Mouse (Mus musculus): ENCODE measurements around the gene Hrh1.

The Hrh1 gene

GRCm38 (mm10) chr6:114406634-114407033 is 8.9 kb downstream of the Hrh1 start:
- DNase-seq (ENCODE audit: low spot score in 2 of 2) = no peak

GRCm38 (mm10) chr6:114407049-114407448 is 9.3 kb downstream of the Hrh1 start:
- DNase-seq (ENCODE audit: low spot score in 2 of 2) = no peak

GRCm38 (mm10) chr6:114408278-114408677 is 10.5 kb downstream of the Hrh1 start:
- no peak for DNase-seq (ENCODE audit: low spot score in 2 of 2)

- DNase-seq (ENCODE audit: low spot score in 2 of 2) = no peak
Measured at GRCm38 (mm10) chr6:114411913-114412312, 14.2 kb downstream of the Hrh1 start.

GRCm38 (mm10) chr6:114414510-114414909 is 16.8 kb downstream of the Hrh1 start:
- no peak for DNase-seq (ENCODE audit: low spot score in 2 of 2)

- no peak for DNase-seq (ENCODE audit: low spot score in 2 of 2)
Measured at GRCm38 (mm10) chr6:114418037-114418436, 20.3 kb downstream of the Hrh1 start.

- DNase-seq (ENCODE audit: low spot score in 2 of 2) = no peak
Measured at GRCm38 (mm10) chr6:114421061-114421460, 23.3 kb downstream of the Hrh1 start.

GRCm38 (mm10) chr6:114423051-114423676 is 25.4 kb downstream of the Hrh1 start:
- DNase-seq (ENCODE audit: low spot score in 2 of 2) = no peak

GRCm38 (mm10) chr6:114425343-114425742 is 27.6 kb downstream of the Hrh1 start:
- DNase-seq (ENCODE audit: low spot score in 2 of 2) = no peak

- DNase-seq (ENCODE audit: low spot score in 2 of 2) = no peak
Measured at GRCm38 (mm10) chr6:114427641-114428040, 29.9 kb downstream of the Hrh1 start.

GRCm38 (mm10) chr6:114428831-114429230 is 31.1 kb downstream of the Hrh1 start:
- DNase-seq (ENCODE audit: low spot score in 2 of 2) = no peak

GRCm38 (mm10) chr6:114432591-114432990 is 34.9 kb downstream of the Hrh1 start:
- DNase-seq (ENCODE audit: low spot score in 2 of 2) = no peak

- no peak for DNase-seq (ENCODE audit: low spot score in 2 of 2)
Measured at GRCm38 (mm10) chr6:114434524-114434923, 36.8 kb downstream of the Hrh1 start.

- DNase-seq (ENCODE audit: low spot score in 2 of 2) = no peak
Measured at GRCm38 (mm10) chr6:114440302-114440701, 42.6 kb downstream of the Hrh1 start.

GRCm38 (mm10) chr6:114440788-114441453 is 43.2 kb downstream of the Hrh1 start:
- no peak for DNase-seq (ENCODE audit: low spot score in 2 of 2)

- DNase-seq (ENCODE audit: low spot score in 2 of 2) = no peak
Measured at GRCm38 (mm10) chr6:114444247-114444844, 46.6 kb downstream of the Hrh1 start.

- DNase-seq (ENCODE audit: low spot score in 2 of 2) = no peak
Measured at GRCm38 (mm10) chr6:114444976-114445375, 47.2 kb downstream of the Hrh1 start.

GRCm38 (mm10) chr6:114448888-114449287 is 51.2 kb downstream of the Hrh1 start:
- no peak for DNase-seq (ENCODE audit: low spot score in 2 of 2)

- no peak for DNase-seq (ENCODE audit: low spot score in 2 of 2)
Measured at GRCm38 (mm10) chr6:114455267-114455666, 57.5 kb downstream of the Hrh1 start.

- DNase-seq (ENCODE audit: low spot score in 2 of 2) = no peak
Measured at GRCm38 (mm10) chr6:114456255-114457042, 58.7 kb downstream of the Hrh1 start.

- no peak for DNase-seq (ENCODE audit: low spot score in 2 of 2)
Measured at GRCm38 (mm10) chr6:114457299-114457698, 59.6 kb downstream of the Hrh1 start.

GRCm38 (mm10) chr6:114458191-114458590 is 60.5 kb downstream of the Hrh1 start:
- DNase-seq (ENCODE audit: low spot score in 2 of 2) = no peak

Measured in spleen, postnatal 4 days (tissue).